9 mouse cellular contexts compared by ENCODE assay signal in the genomic region with DNA sequence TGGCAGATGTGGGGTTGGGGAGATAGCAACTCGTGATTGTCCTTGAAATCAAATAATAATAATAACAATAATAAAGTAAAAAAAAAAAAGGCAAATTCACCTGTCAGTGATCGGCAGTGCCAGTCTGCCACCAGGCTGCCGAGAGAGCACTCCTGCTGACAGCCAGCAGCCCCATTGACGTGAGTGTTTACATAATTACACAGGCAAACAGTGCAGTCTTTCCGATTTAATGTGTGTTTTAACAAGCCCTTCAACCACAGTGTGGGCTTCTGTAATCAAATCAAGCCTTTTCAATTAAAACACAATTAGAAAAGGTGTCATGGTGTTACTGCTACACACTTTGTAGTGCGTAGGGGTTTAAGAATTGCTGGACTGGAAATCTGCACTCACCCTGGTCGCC. TPM values are rescaled to one million over a fixed set of nuclear protein-coding genes. Genes with fewer than 3 reads are reported as not detected.
DNase-seq lines count a peak whose midpoint lies in the region; ATAC-seq lines count a peak whose summit lies in the region.
"Had no signal": no experiment of that assay in that cellular context is flagged by ENCODE, and none has a peak within 500 bp of the region (broad histone marks: within the 10 kb centered on the region; RNA-seq: fewer than 3 reads in every experiment).

No protein-coding gene starts in this region.

- 22% methylated on average over 7 of the region's 7 CpGs for WGBS in embryonic facial prominence, embryonic 12.5 days
- WGBS in embryonic facial prominence, embryonic 10.5 days = 23% methylated on average over 7 of the region's 7 CpGs
- 15% methylated on average over 7 of the region's 7 CpGs for WGBS in kidney, embryonic 15.5 days
- WGBS in forebrain, embryonic 16.5 days = 7% methylated on average over 7 of the region's 7 CpGs

- no peak overlapping the region for H3K9ac ChIP-seq in embryonic facial prominence, embryonic 12.5 days
- no peak overlapping the region for H3K9ac ChIP-seq in kidney, embryonic 15.5 days
- H3K9ac ChIP-seq in forebrain, embryonic 16.5 days (replicated peaks; ENCODE audit: low read depth, low read length) = no peak overlapping the region
- H3K9ac ChIP-seq: limb, embryonic 15.5 days had no signal

- no peaks in the 10 kb centered on the region for H3K4me1 ChIP-seq in embryonic facial prominence, embryonic 12.5 days
- peaks cover 22% of the 10 kb centered on the region for H3K4me1 ChIP-seq in embryonic facial prominence, embryonic 10.5 days
- 0 out of 2 replicates have a peak, but pooled peaks cover 3% of the 10 kb centered on the region for H3K4me1 ChIP-seq in kidney, embryonic 15.5 days
- peaks cover 15% of the 10 kb centered on the region for H3K4me1 ChIP-seq in forebrain, embryonic 16.5 days (replicated peaks; ENCODE audit: control insufficient read depth, insufficient read depth, low read length)
- H3K4me1 ChIP-seq: limb, embryonic 15.5 days had no signal

- H3K36me3 ChIP-seq in embryonic facial prominence, embryonic 12.5 days = no peaks in the 10 kb centered on the region
- H3K36me3 ChIP-seq in embryonic facial prominence, embryonic 10.5 days (replicated peaks) = no peaks in the 10 kb centered on the region
- no peaks in the 10 kb centered on the region for H3K36me3 ChIP-seq in kidney, embryonic 15.5 days
- H3K36me3 ChIP-seq in forebrain, embryonic 16.5 days (ENCODE audit: control insufficient read depth, insufficient read depth) = no peaks in the 10 kb centered on the region
- H3K36me3 ChIP-seq: limb, embryonic 15.5 days had no signal

- H3K9me3 ChIP-seq in embryonic facial prominence, embryonic 12.5 days = no peaks in the 10 kb centered on the region
- H3K9me3 ChIP-seq in embryonic facial prominence, embryonic 10.5 days = no peaks in the 10 kb centered on the region
- H3K9me3 ChIP-seq in kidney, embryonic 15.5 days (replicated peaks) = no peaks in the 10 kb centered on the region
- H3K9me3 ChIP-seq in forebrain, embryonic 16.5 days (ENCODE audit: control insufficient read depth, low read length) = no peaks in the 10 kb centered on the region
- H3K9me3 ChIP-seq: limb, embryonic 15.5 days had no signal

- no peak for ATAC-seq in embryonic facial prominence, embryonic 12.5 days (ENCODE audit: insufficient number of reproducible peaks, insufficient read depth, low FRiP score, low TSS enrichment)
- ATAC-seq in kidney, embryonic 15.5 days (replicated peaks; ENCODE audit: low FRiP score) = no peak
- peak; percentile 64; the same call in 1 of the 2 replicates for ATAC-seq in forebrain, embryonic 16.5 days
- ATAC-seq in megakaryocyte-erythroid progenitor cell, adult 5-6 weeks (replicated peaks; ENCODE audit: low FRiP score, low TSS enrichment, poor library complexity, severe bottlenecking) = no peak

- DNase-seq in embryonic facial prominence, embryonic 10.5 days (ENCODE audit: low spot score) = no peak
- no peak for DNase-seq in kidney, postnatal 10 days
- peak; percentile 34 for DNase-seq in lung, postnatal 25 days (ENCODE audit: low spot score)
- DNase-seq in urinary bladder, adult 18-20 months (ENCODE audit: low spot score in 2 of 2) = no peak

- peaks cover 19% of the 10 kb centered on the region for H3K27me3 ChIP-seq in embryonic facial prominence, embryonic 12.5 days
- H3K27me3 ChIP-seq in embryonic facial prominence, embryonic 10.5 days (replicated peaks; ENCODE audit: low read depth, poor library complexity, severe bottlenecking) = peaks cover 65% of the 10 kb centered on the region
- peaks cover 43% of the 10 kb centered on the region for H3K27me3 ChIP-seq in kidney, embryonic 15.5 days
- no peaks in the 10 kb centered on the region; the same call in 1 of the 2 replicates for H3K27me3 ChIP-seq in forebrain, embryonic 16.5 days (replicated peaks; ENCODE audit: control insufficient read depth, insufficient read depth, low read length)

- no peak overlapping the region for H3K27ac ChIP-seq in embryonic facial prominence, embryonic 12.5 days
- H3K27ac ChIP-seq in embryonic facial prominence, embryonic 10.5 days (replicated peaks) = no peak overlapping the region
- no peak overlapping the region for H3K27ac ChIP-seq in kidney, embryonic 15.5 days
- no peak overlapping the region for H3K27ac ChIP-seq in forebrain, embryonic 16.5 days (ENCODE audit: low read length)
- H3K27ac ChIP-seq: limb, embryonic 15.5 days had no signal

- peak overlapping the region; percentile 33; the same call in 1 of the 2 replicates for H3K4me2 ChIP-seq in embryonic facial prominence, embryonic 12.5 days (replicated peaks)
- peak overlapping the region; percentile 45; the same call in 1 of the 2 replicates for H3K4me2 ChIP-seq in kidney, embryonic 15.5 days
- H3K4me2 ChIP-seq in forebrain, embryonic 16.5 days (ENCODE audit: low read length) = no peak overlapping the region
- H3K4me2 ChIP-seq: limb, embryonic 15.5 days had no signal

- H3K4me3 ChIP-seq in embryonic facial prominence, embryonic 12.5 days = no peak overlapping the region
- no peak overlapping the region for H3K4me3 ChIP-seq in embryonic facial prominence, embryonic 10.5 days
- H3K4me3 ChIP-seq in kidney, embryonic 15.5 days (replicated peaks) = no peak overlapping the region
- H3K4me3 ChIP-seq in forebrain, embryonic 16.5 days (replicated peaks; ENCODE audit: low read length) = no peak overlapping the region

RNA-seq across cellular contexts. Expression of gene Eno4, which starts 24.1 kb away (rescaled TPM):
- 0.52 and 0.88 TPM in 2 replicates for polyA plus RNA-seq in embryonic facial prominence, embryonic 12.5 days (2016; fragmentation: Nextera tagmentation; extraction: Ambion mirVana)
- polyA plus RNA-seq in embryonic facial prominence, embryonic 10.5 days (2016; fragmentation: Nextera tagmentation; extraction: Ambion mirVana) = 1.1 TPM in 2 replicates
- polyA plus RNA-seq in kidney, embryonic 15.5 days (2015; fragmentation: Nextera tagmentation; extraction: Ambion mirVana) = 0.42 and 0.65 TPM in 2 replicates
- 1.6 and 1.7 TPM in 2 replicates for polyA plus RNA-seq in forebrain, embryonic 16.5 days (2015; fragmentation: Nextera tagmentation; extraction: Ambion mirVana)
- not detected in 2 replicates for total RNA-seq in megakaryocyte-erythroid progenitor cell, adult 5-6 weeks (2014; fragmentation: Nextera tagmentation)
- total RNA-seq in megakaryocyte-erythroid progenitor cell, adult 5-6 weeks (2017) = not detected in 2 replicates

RNA-seq across cellular contexts. Expression of gene Hspa12a, which starts 24.3 kb away (rescaled TPM):
- 12.6 and 13.1 TPM in 2 replicates for polyA plus RNA-seq in embryonic facial prominence, embryonic 12.5 days (2016; fragmentation: Nextera tagmentation; extraction: Ambion mirVana)
- 8.1 TPM in 2 replicates for polyA plus RNA-seq in embryonic facial prominence, embryonic 10.5 days (2016; fragmentation: Nextera tagmentation; extraction: Ambion mirVana)
- 15.2 and 16.6 TPM in 2 replicates for polyA plus RNA-seq in kidney, embryonic 15.5 days (2015; fragmentation: Nextera tagmentation; extraction: Ambion mirVana)
- polyA plus RNA-seq in forebrain, embryonic 16.5 days (2015; fragmentation: Nextera tagmentation; extraction: Ambion mirVana) = 67.5 and 69.7 TPM in 2 replicates
- total RNA-seq in megakaryocyte-erythroid progenitor cell, adult 5-6 weeks (2014; fragmentation: Nextera tagmentation) = not detected in 2 replicates
- total RNA-seq in megakaryocyte-erythroid progenitor cell, adult 5-6 weeks (2017) = 0.19 TPM in 1 of 2 replicates, not detected in the other
